Mouse (Mus musculus): ENCODE measurements at regions not wholly inside any gene's neighbourhood (a gene's known extent, or its start where the extent isn't known, plus 50 kb on each side); places are given as distances from the start of the nearest gene placed in this dataset. TPM values are rescaled to one million over a fixed set of nuclear protein-coding genes. Genes with fewer than 3 reads are reported as not detected.

DNA sequence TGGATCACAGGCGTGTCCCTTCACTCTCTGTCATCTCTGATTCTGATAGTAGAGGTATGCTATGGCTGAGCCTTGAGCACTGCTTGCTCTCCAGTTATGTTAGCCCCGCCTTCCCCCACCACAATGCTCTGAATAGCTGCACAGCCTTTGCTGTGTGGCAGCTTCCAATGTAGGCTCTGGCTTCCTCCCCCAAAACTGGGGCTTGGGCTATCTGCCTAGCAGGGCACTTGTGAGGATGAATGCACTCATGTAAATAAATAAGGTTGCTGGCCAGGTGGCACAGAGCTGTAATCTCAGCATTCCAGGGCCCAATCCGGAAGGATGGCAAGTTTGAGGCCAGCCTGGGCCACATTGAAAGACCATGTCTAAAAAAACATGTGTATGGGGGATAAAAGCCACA is 103.6 kb upstream of the Sdk1 start:
- Histone ChIP-seq H3K27me3 (no peaks in the 10 kb centered on the region), H3K27ac (replicated peaks) (no peak overlapping the region), H3K36me3 (replicated peaks) (no peaks in the 10 kb centered on the region), H3K9ac (no peak overlapping the region), H3K4me2 (no peak overlapping the region), H3K4me3 (replicated peaks) (no peak overlapping the region), H3K9me3 (replicated peaks) (no peaks in the 10 kb centered on the region), H3K4me1 (replicated peaks) (no peaks in the 10 kb centered on the region)
- ATAC-seq (ENCODE audit: insufficient read depth): no peak
- WGBS (ENCODE audit: insufficient replicate concordance): 55% methylated on average over 3 of the region's 3 CpGs

DNA sequence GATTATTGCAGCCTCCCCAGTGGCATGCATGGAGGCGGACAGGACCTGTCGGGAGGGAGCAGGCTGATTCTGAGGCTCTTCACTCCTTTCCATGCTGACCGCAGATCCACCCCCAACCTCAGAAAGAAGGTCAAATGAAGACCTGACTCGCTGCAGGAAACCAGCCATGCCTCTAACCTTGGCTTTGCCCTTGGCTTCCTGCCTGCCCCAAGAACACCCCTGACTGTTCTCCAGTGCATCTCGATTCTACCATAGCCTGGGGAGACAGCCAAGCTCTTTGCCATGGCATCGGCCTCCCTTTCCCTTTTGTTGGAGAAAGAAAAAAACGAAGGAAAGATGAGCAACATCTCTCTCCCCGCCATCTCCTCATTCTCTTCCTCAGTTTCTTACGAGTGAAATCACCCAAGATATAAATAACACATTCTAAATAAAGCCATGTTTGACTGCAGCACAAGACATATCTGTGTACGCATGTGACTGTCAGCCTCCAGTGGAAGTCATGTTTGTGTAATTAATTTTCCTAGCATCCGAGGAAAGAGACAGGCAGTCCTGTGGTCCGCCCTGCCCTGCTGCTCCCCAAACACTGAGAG is 102.4 kb upstream of the Sdk1 start:
- Histone ChIP-seq H3K36me3 (replicated peaks) (no peaks in the 10 kb centered on the region), H3K4me2 (no peak overlapping the region), H3K27ac (replicated peaks) (no peak overlapping the region), H3K4me3 (replicated peaks) (no peak overlapping the region), H3K9me3 (replicated peaks) (no peaks in the 10 kb centered on the region), H3K27me3 (no peaks in the 10 kb centered on the region), H3K9ac (no peak overlapping the region), H3K4me1 (replicated peaks) (no peaks in the 10 kb centered on the region)
- 43% methylated on average over 12 of the region's 12 CpGs for WGBS (ENCODE audit: insufficient replicate concordance)
- ATAC-seq (ENCODE audit: insufficient read depth): no peak

DNA sequence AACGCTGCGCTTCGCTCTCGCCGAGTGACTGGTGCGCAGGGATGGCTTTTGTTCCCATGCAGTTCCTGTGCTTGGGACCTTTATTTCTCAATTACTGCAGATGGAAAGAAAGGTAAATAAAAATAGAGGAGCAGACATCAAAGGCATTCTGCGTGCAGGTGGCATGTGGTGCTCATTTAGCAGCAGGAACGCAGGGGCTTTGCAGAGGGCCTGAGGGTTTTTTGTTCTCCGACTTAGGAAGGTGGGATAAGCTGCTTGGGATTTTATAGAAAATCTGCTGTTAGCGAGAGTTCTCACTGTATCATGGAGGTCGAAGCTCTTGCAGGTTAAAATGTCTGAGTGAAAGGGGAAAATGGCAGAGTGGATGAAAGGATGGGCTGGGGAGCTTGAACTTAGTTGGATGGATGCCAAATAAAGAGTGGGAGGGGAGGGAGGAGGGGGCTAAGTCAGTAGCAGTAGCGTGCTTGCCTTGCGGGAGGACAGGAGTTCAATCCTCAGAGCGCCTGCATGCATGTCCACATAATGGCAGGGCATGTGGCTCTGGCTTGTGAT is 101.9 kb upstream of the Sdk1 start:
- Histone ChIP-seq H3K4me2 (no peak overlapping the region), H3K4me3 (replicated peaks) (no peak overlapping the region)
- WGBS (ENCODE audit: insufficient replicate concordance): 58% methylated on average over 14 of the region's 14 CpGs

GRCm38 (mm10) chr5:141160391-141160790 is 80.9 kb upstream of the Sdk1 start:
- no peaks in the 10 kb centered on the region for H3K36me3 ChIP-seq (replicated peaks)
- no peak overlapping the region for H3K27ac ChIP-seq (replicated peaks)
- WGBS (ENCODE audit: insufficient replicate concordance): 49% methylated on average over 8 of the region's 8 CpGs
- H3K4me2 ChIP-seq: no peak overlapping the region
- no peak for ATAC-seq (ENCODE audit: insufficient read depth)
- H3K4me1 ChIP-seq (replicated peaks): no peaks in the 10 kb centered on the region
- no peaks in the 10 kb centered on the region for H3K27me3 ChIP-seq
- H3K9ac ChIP-seq: no peak overlapping the region
- no peak overlapping the region for H3K4me3 ChIP-seq (replicated peaks)
- H3K9me3 ChIP-seq (replicated peaks): no peaks in the 10 kb centered on the region; the same call in 1 of the 2 replicates

More for the DNA sequence above, 101.9 kb upstream of the Sdk1 start:
- no peak overlapping the region for H3K9ac ChIP-seq
- no peak for ATAC-seq (ENCODE audit: insufficient read depth)
- H3K4me1 ChIP-seq (replicated peaks): no peaks in the 10 kb centered on the region
- no peak overlapping the region for H3K27ac ChIP-seq (replicated peaks)
- H3K36me3 ChIP-seq (replicated peaks): no peaks in the 10 kb centered on the region
- no peaks in the 10 kb centered on the region for H3K9me3 ChIP-seq (replicated peaks)
- no peaks in the 10 kb centered on the region for H3K27me3 ChIP-seq

DNA sequence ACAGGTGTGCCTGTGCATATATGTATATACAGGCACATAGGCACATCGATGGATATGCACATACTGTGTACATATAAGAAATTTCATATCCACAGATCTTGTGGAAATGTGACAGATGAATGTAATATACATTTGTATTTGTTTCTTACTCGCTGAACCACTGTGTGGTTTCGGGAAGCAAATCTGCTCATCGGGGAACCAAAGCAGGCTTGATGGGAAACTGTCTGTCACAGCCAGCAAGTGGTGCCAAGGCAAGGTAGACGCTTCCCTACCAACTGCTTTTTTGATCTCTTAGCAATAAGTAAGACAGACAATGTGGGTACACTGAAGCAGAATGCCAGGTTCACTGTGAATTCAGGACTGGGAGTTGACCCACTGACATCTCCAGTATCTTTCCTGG is 80.3 kb upstream of the Sdk1 start:
- Histone ChIP-seq H3K36me3 (replicated peaks) (no peaks in the 10 kb centered on the region), H3K27me3 (no peaks in the 10 kb centered on the region), H3K4me3 (replicated peaks) (no peak overlapping the region), H3K9me3 (replicated peaks) (no peaks in the 10 kb centered on the region; the same call in 1 of the 2 replicates), H3K9ac (no peak overlapping the region), H3K4me2 (no peak overlapping the region), H3K4me1 (replicated peaks) (no peaks in the 10 kb centered on the region), H3K27ac (replicated peaks) (no peak overlapping the region)
- 64% methylated on average over 5 of the region's 5 CpGs for WGBS (ENCODE audit: insufficient replicate concordance)
- no peak for ATAC-seq (ENCODE audit: insufficient read depth)

DNA sequence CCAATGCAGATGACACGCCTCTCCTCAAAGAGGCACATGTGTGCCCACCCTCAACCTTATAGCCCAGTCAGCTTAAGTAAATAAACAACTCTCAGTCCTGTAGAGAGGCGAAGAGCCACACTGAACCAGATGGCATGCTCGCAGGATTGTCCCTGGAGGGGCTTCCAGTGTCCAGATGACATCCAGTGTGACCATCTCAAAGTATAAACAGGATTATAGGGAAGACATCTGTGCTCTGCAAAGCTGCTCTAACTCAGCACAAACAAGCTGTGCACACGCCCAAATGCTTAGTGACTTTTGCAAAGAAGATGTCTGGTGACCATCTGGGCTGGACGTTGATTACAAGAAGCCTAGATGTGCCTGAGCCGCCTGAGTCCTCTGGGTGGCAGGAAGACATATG is 58.8 kb upstream of the Sdk1 start:
- Histone ChIP-seq H3K9me3 (replicated peaks) (no peaks in the 10 kb centered on the region), H3K27ac (replicated peaks) (no peak overlapping the region), H3K4me3 (replicated peaks) (no peak overlapping the region), H3K9ac (no peak overlapping the region), H3K36me3 (replicated peaks) (no peaks in the 10 kb centered on the region), H3K4me1 (replicated peaks) (no peaks in the 10 kb centered on the region), H3K4me2 (no peak overlapping the region), H3K27me3 (no peaks in the 10 kb centered on the region)
- 45% methylated on average over 6 of the region's 6 CpGs for WGBS (ENCODE audit: insufficient replicate concordance)
- ATAC-seq (ENCODE audit: insufficient read depth): no peak

DNA sequence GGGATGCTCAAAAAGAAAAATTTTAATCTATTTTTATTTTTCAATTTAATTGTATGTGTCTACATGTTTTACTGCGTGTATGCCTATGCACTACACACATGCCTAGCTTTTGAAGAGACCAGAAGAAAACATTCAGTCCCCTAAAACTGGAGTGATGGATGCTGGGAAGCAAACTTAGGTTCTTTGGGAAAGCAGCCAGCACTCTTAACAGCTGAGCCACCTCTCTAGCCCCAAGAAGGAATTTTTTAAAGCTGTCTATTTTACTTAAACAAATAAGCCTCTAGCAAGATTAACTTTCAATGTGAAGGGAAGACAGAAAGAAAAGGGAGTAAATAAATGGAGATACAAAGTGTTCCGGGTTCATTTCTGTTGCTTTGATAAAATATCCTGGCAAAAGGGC is 52.3 kb upstream of the Sdk1 start:
- Histone ChIP-seq H3K27ac (replicated peaks) (no peak overlapping the region), H3K4me1 (replicated peaks) (no peaks in the 10 kb centered on the region), H3K4me3 (replicated peaks) (no peak overlapping the region), H3K4me2 (no peak overlapping the region), H3K27me3 (no peaks in the 10 kb centered on the region), H3K9me3 (replicated peaks) (no peaks in the 10 kb centered on the region), H3K36me3 (replicated peaks) (no peaks in the 10 kb centered on the region), H3K9ac (no peak overlapping the region)
- WGBS (ENCODE audit: insufficient replicate concordance): 49% methylated on average over 2 of the region's 2 CpGs
- no peak for ATAC-seq (ENCODE audit: insufficient read depth)

Small RNA genes lying in the stretch of these regions (microRNA-seq; reads per million reads assigned to microRNA genes)
- not detected for gene Gm26113
